Mouse (Mus musculus) forebrain, embryonic 14.5 days (tissue): ENCODE data around the gene Lyrm2. TPM values are rescaled to one million over a fixed set of nuclear protein-coding genes. Genes with fewer than 3 reads are reported as not detected.

Source experiments
- ATAC-seq: fragments of 200-750 bp; cut with Nextera tagmentation; 2 replicates; pipeline ENCODE4 v1.8.0; 2017; ENCODE audit warnings: mild to moderate bottlenecking, moderate library complexity
- DNase-seq: peaks from one replicate; pipeline ENCODE4 v3.0.0-alpha.2; 2015; ENCODE audit warnings: low spot score
- H3K27ac ChIP-seq: fragments of 300-500 bp; sonication (generic); 2 replicates; pipeline ENCODE4 v1.5.1; 2014; ENCODE audit warnings: low read depth, mild to moderate bottlenecking, control low read depth, low read length, moderate library complexity
- H3K27me3 ChIP-seq: fragments of 300-500 bp; sonication (generic); replicated peaks from 2 replicates; pipeline ENCODE4 v1.6.1; 2014; ENCODE audit warnings: low read length, control low read depth, mixed read lengths; ENCODE audit not compliant: control insufficient read depth, insufficient read depth
- H3K36me3 ChIP-seq: fragments of 300-500 bp; sonication (generic); 2 replicates; pipeline ENCODE4 v1.6.1; 2014; ENCODE audit warnings: low read length, control low read depth; ENCODE audit not compliant: control insufficient read depth, insufficient read depth
- H3K4me1 ChIP-seq: fragments of 300-500 bp; sonication (generic); 2 replicates; pipeline ENCODE4 v1.6.1; 2014; ENCODE audit warnings: antibody characterized with exemption, low read length, control low read depth; ENCODE audit not compliant: control insufficient read depth, insufficient read depth
- H3K4me2 ChIP-seq: fragments of 300-500 bp; sonication (generic); 2 replicates; pipeline ENCODE4 v1.6.1; 2014; ENCODE audit warnings: mild to moderate bottlenecking, control low read depth, low read length
- H3K4me3 ChIP-seq: fragments of 300-500 bp; sonication (generic); 2 replicates; pipeline ENCODE4 v1.5.1; 2014; ENCODE audit warnings: low read depth, low read length, control low read depth
- H3K9ac ChIP-seq: fragments of 300-500 bp; sonication (generic); 2 replicates; pipeline ENCODE4 v1.6.1; 2014; ENCODE audit warnings: mild to moderate bottlenecking, low read length, control low read depth, moderate library complexity
- H3K9me3 ChIP-seq: fragments of 300-500 bp; sonication (generic); replicated peaks from 2 replicates; pipeline ENCODE4 v1.6.1; 2016; ENCODE audit warnings: low read length, control low read depth, mixed read lengths; ENCODE audit not compliant: control insufficient read depth
- WGBS: fragments of 180-500 bp; shearing (Covaris S2); extraction: QIAGEN DNeasy Blood & Tissue Kit; methylation state at CpG from one replicate; pipeline ENCODE4 v1.1.7; 2014; 5-methylcytosine and 5-hydroxymethylcytosine counted together
- polyA plus RNA-seq: library from polyadenylated mRNA; unstranded; fragments of >200 nt; fragmentation: Nextera tagmentation; extraction: Ambion mirVana; gene quantifications from 2 replicates; pipeline ENCODE4 v1.2.1, GENCODE M21; 2014

Gene Lyrm2
- polyA plus RNA-seq, 1 experiment from 2014 or later = 138 TPM

GRCm38 (mm10) chr4:32833494-32834282, 33.6 kb downstream of the Lyrm2 start:
- ATAC-seq = peak; percentile 80
- WGBS = 48% methylated on average over 17 of the region's 17 CpGs
- Histone ChIP-seq H3K9me3 (no peaks in the 10 kb centered on the region), H3K27me3 (no peaks in the 10 kb centered on the region), H3K4me2 (peak overlapping the region; percentile 36), H3K27ac (no peak overlapping the region), H3K4me3 (peak overlapping the region; percentile 13; the same call in 1 of the 2 replicates), H3K36me3 (no peaks in the 10 kb centered on the region), H3K9ac (peak overlapping the region; percentile 30; the same call in 1 of the 2 replicates), H3K4me1 (no peaks in the 10 kb centered on the region)
- peak; percentile 64 for DNase-seq

- Histone ChIP-seq H3K4me3 (no peak overlapping the region), H3K27me3 (no peaks in the 10 kb centered on the region), H3K9me3 (no peaks in the 10 kb centered on the region), H3K9ac (no peak overlapping the region), H3K4me1 (no peaks in the 10 kb centered on the region), H3K4me2 (no peak overlapping the region), H3K27ac (no peak overlapping the region), H3K36me3 (no peaks in the 10 kb centered on the region)
- no peak for ATAC-seq
- WGBS = 55% methylated on average over 3 of the region's 3 CpGs
- no peak for DNase-seq
Measured at GRCm38 (mm10) chr4:32834541-32834940, 34.5 kb downstream of the Lyrm2 start.

GRCm38 (mm10) chr4:32836071-32836470, 36.0 kb downstream of the Lyrm2 start:
- no peaks in the 10 kb centered on the region for H3K9me3 ChIP-seq
- H3K36me3 ChIP-seq = no peaks in the 10 kb centered on the region
- no peaks in the 10 kb centered on the region for H3K4me1 ChIP-seq
- 80% methylated on average over 9 of the region's 9 CpGs for WGBS
- H3K4me2 ChIP-seq = no peak overlapping the region
- no peak overlapping the region for H3K4me3 ChIP-seq
- ATAC-seq = no peak
- no peaks in the 10 kb centered on the region for H3K27me3 ChIP-seq
- H3K9ac ChIP-seq = no peak overlapping the region
- DNase-seq = peak; percentile 37
- H3K27ac ChIP-seq = no peak overlapping the region

- Histone ChIP-seq H3K27ac (no peak overlapping the region), H3K9me3 (no peaks in the 10 kb centered on the region), H3K4me1 (no peaks in the 10 kb centered on the region), H3K36me3 (no peaks in the 10 kb centered on the region), H3K9ac (no peak overlapping the region), H3K27me3 (no peaks in the 10 kb centered on the region), H3K4me3 (no peak overlapping the region), H3K4me2 (no peak overlapping the region)
- WGBS = 94% methylated on average over 3 of the region's 3 CpGs
- DNase-seq (no peak), ATAC-seq (no peak)
Measured at GRCm38 (mm10) chr4:32838401-32838800, 38.3 kb downstream of the Lyrm2 start.

Other genes starting within 250 kb of the Lyrm2 start
- not detected in 2 replicates for gene Gja10, start 197.5 kb upstream of the Lyrm2 start, polyA plus RNA-seq
- 48.9 and 53.0 TPM in 2 replicates for gene Casp8ap2, start 184.8 kb upstream of the Lyrm2 start, polyA plus RNA-seq
- gene Mdn1, start 143.1 kb upstream of the Lyrm2 start, polyA plus RNA-seq = 12.3 and 20.1 TPM in 2 replicates
- gene Ankrd6, start 150.6 kb downstream of the Lyrm2 start, polyA plus RNA-seq = 32.7 and 33.5 TPM in 2 replicates
- gene Rragd, start 182.8 kb downstream of the Lyrm2 start, polyA plus RNA-seq = 17.6 and 22.7 TPM in 2 replicates
- 53.5 and 53.9 TPM in 2 replicates for gene Ube2j1, start 231.2 kb downstream of the Lyrm2 start, polyA plus RNA-seq